Mouse (Mus musculus): ENCODE measurements around the gene Pbx4. TPM values are rescaled to one million over a fixed set of nuclear protein-coding genes. Genes with fewer than 3 reads are reported as not detected.

The Pbx4 gene
- 2.3 and 2.7 TPM in 2 replicates for polyA plus RNA-seq (2015; fragmentation: Nextera tagmentation; extraction: Ambion mirVana)

- Histone ChIP-seq H3K27me3 (ENCODE audit: insufficient read depth, low read length) (no peaks in the 10 kb centered on the region), H3K27ac (ENCODE audit: low read depth) (no peak within 1 kb of the TSS; the same call in 1 of the 2 replicates), H3K4me3 (ENCODE audit: low read depth, low read length) (peak within 1 kb of the TSS; percentile 60), H3K9ac (replicated peaks) (peak within 1 kb of the TSS; percentile 62), H3K4me1 (ENCODE audit: insufficient read depth) (peaks cover 13% of the 10 kb centered on the region), H3K9me3 (ENCODE audit: low read length) (no peaks in the 10 kb centered on the region), H3K4me2 (ENCODE audit: low read depth, low read length) (peak within 1 kb of the TSS; percentile 96), H3K36me3 (replicated peaks; ENCODE audit: insufficient read depth, low read length) (no peaks in the 10 kb centered on the region; the same call in 1 of the 2 replicates)
- WGBS (ENCODE audit: insufficient replicate concordance): under 1% methylated on average over 37 of the region's 38 CpGs
- TF ChIP-seq CTCF (IDR thresholded peaks at IDR 0.05; ENCODE audit: low read depth) (peak; percentile 29), EP300 (IDR thresholded peaks at IDR 0.05; ENCODE audit: low read depth) (no peak)
- DNase-seq (peak; percentile 84), ATAC-seq (peak; percentile 87)
Observed at GRCm38 (mm10) chr8:69832298-69832853, at the start of gene Pbx4. TSS of gene Pbx4 (plus strand) at chr8:69832491.

GRCm38 (mm10) chr8:69789105-69789504, 43.2 kb upstream of the Pbx4 start:
- no peaks in the 10 kb centered on the region for H3K27me3 ChIP-seq (ENCODE audit: insufficient read depth, low read length)
- H3K9me3 ChIP-seq (ENCODE audit: low read length): no peaks in the 10 kb centered on the region
- WGBS (ENCODE audit: insufficient replicate concordance): 55% methylated on average over 5 of the region's 5 CpGs
- H3K36me3 ChIP-seq (replicated peaks; ENCODE audit: insufficient read depth, low read length): peaks cover 7% of the 10 kb centered on the region
- TF ChIP-seq CTCF (IDR thresholded peaks at IDR 0.05; ENCODE audit: low read depth): no peak
- no peak for TF ChIP-seq EP300 (IDR thresholded peaks at IDR 0.05; ENCODE audit: low read depth)
- H3K4me1 ChIP-seq (ENCODE audit: insufficient read depth): peaks cover 24% of the 10 kb centered on the region
- H3K9ac ChIP-seq (replicated peaks): no peak overlapping the region
- peak; percentile 7; the same call in 1 of the 2 replicates for ATAC-seq
- no peak for DNase-seq
- H3K4me3 ChIP-seq (ENCODE audit: low read depth, low read length): no peak overlapping the region
- no peak overlapping the region for H3K27ac ChIP-seq (ENCODE audit: low read depth)
- H3K4me2 ChIP-seq (ENCODE audit: low read depth, low read length): no peak overlapping the region

GRCm38 (mm10) chr8:69789731-69790130, 42.6 kb upstream of the Pbx4 start:
- WGBS (ENCODE audit: insufficient replicate concordance): 57% methylated on average over 5 of the region's 5 CpGs
- H3K27ac ChIP-seq (ENCODE audit: low read depth): peak overlapping the region; percentile 98
- no peak for ATAC-seq

GRCm38 (mm10) chr8:69790364-69790763, 41.9 kb upstream of the Pbx4 start:
- Histone ChIP-seq H3K36me3 (replicated peaks; ENCODE audit: insufficient read depth, low read length) (peaks cover 18% of the 10 kb centered on the region), H3K27me3 (ENCODE audit: insufficient read depth, low read length) (no peaks in the 10 kb centered on the region), H3K9ac (replicated peaks) (peak overlapping the region; percentile 94), H3K4me2 (ENCODE audit: low read depth, low read length) (peak overlapping the region; percentile 79), H3K4me1 (ENCODE audit: insufficient read depth) (peaks cover 24% of the 10 kb centered on the region), H3K4me3 (ENCODE audit: low read depth, low read length) (peak overlapping the region; percentile 98), H3K27ac (ENCODE audit: low read depth) (peak overlapping the region; percentile 98), H3K9me3 (ENCODE audit: low read length) (no peaks in the 10 kb centered on the region)
- no peak for DNase-seq
- TF ChIP-seq EP300 (IDR thresholded peaks at IDR 0.05; ENCODE audit: low read depth) (no peak), CTCF (IDR thresholded peaks at IDR 0.05; ENCODE audit: low read depth) (no peak)
- peak; percentile 22; the same call in 1 of the 2 replicates for ATAC-seq
- WGBS (ENCODE audit: insufficient replicate concordance): 19% methylated on average over 11 of the region's 11 CpGs

More at GRCm38 (mm10) chr8:69789731-69790130, 42.6 kb upstream of the Pbx4 start:
- Histone ChIP-seq H3K36me3 (replicated peaks; ENCODE audit: insufficient read depth, low read length) (peaks cover 12% of the 10 kb centered on the region), H3K4me1 (ENCODE audit: insufficient read depth) (peaks cover 24% of the 10 kb centered on the region), H3K9ac (replicated peaks) (no peak overlapping the region), H3K9me3 (ENCODE audit: low read length) (no peaks in the 10 kb centered on the region), H3K27me3 (ENCODE audit: insufficient read depth, low read length) (no peaks in the 10 kb centered on the region), H3K4me3 (ENCODE audit: low read depth, low read length) (peak overlapping the region; percentile 98), H3K4me2 (ENCODE audit: low read depth, low read length) (peak overlapping the region; percentile 79)
- TF ChIP-seq EP300 (IDR thresholded peaks at IDR 0.05; ENCODE audit: low read depth): no peak
- no peak for TF ChIP-seq CTCF (IDR thresholded peaks at IDR 0.05; ENCODE audit: low read depth)
- DNase-seq: no peak

- Histone ChIP-seq H3K9ac (replicated peaks) (peak within 1 kb of the TSS; percentile 94), H3K27me3 (ENCODE audit: insufficient read depth, low read length) (no peaks in the 10 kb centered on the region), H3K4me1 (ENCODE audit: insufficient read depth) (peaks cover 24% of the 10 kb centered on the region), H3K27ac (ENCODE audit: low read depth) (peak within 1 kb of the TSS; percentile 98), H3K36me3 (replicated peaks; ENCODE audit: insufficient read depth, low read length) (peaks cover 22% of the 10 kb centered on the region), H3K4me2 (ENCODE audit: low read depth, low read length) (peak within 1 kb of the TSS; percentile 79), H3K4me3 (ENCODE audit: low read depth, low read length) (peak within 1 kb of the TSS; percentile 98), H3K9me3 (ENCODE audit: low read length) (no peaks in the 10 kb centered on the region)
- TF ChIP-seq EP300 (IDR thresholded peaks at IDR 0.05; ENCODE audit: low read depth) (peak; percentile 51; the same call in 1 of the 2 replicates), CTCF (IDR thresholded peaks at IDR 0.05; ENCODE audit: low read depth) (no peak)
- 0% methylated on average over 38 of the region's 38 CpGs for WGBS (ENCODE audit: insufficient replicate concordance)
- DNase-seq (peak; percentile 93), ATAC-seq (peak; percentile 96)
Observed at GRCm38 (mm10) chr8:69790773-69791367, 41.4 kb upstream of the Pbx4 start, which contains the start of the genes Atp13a1 and Zfp866. TSS of gene Atp13a1 (plus strand) at chr8:69791163. TSS of gene Zfp866 (minus strand) at chr8:69791178.

GRCm38 (mm10) chr8:69791415-69792068, 40.7 kb upstream of the Pbx4 start:
- Histone ChIP-seq H3K9me3 (ENCODE audit: low read length) (no peaks in the 10 kb centered on the region), H3K36me3 (replicated peaks; ENCODE audit: insufficient read depth, low read length) (peaks cover 28% of the 10 kb centered on the region), H3K27ac (ENCODE audit: low read depth) (peak overlapping the region; percentile 98), H3K27me3 (ENCODE audit: insufficient read depth, low read length) (no peaks in the 10 kb centered on the region), H3K4me1 (ENCODE audit: insufficient read depth) (peaks cover 24% of the 10 kb centered on the region), H3K4me3 (ENCODE audit: low read depth, low read length) (peak overlapping the region; percentile 98), H3K4me2 (ENCODE audit: low read depth, low read length) (peak overlapping the region; percentile 79), H3K9ac (replicated peaks) (peak overlapping the region; percentile 94)
- DNase-seq: peak; percentile 74
- TF ChIP-seq EP300 (IDR thresholded peaks at IDR 0.05; ENCODE audit: low read depth): no peak
- 0 out of 2 replicates have a peak, but pooled peaks have one; percentile 11 for TF ChIP-seq CTCF (IDR thresholded peaks at IDR 0.05; ENCODE audit: low read depth)
- ATAC-seq: peak; percentile 64
- WGBS (ENCODE audit: insufficient replicate concordance): 3% methylated on average over 44 of the region's 48 CpGs
